Mouse (Mus musculus) bone marrow, adult 2 months (tissue): ENCODE measurements at regions not wholly inside any gene's neighbourhood (a gene's known extent, or its start where the extent isn't known, plus 50 kb on each side); places are given as distances from the start of the nearest gene placed in this dataset.

Source experiments
- CTCF ChIP-seq: fragments of 200-500 bp; IDR thresholded peaks from 2 replicates; pipeline ENCODE4 v1.5.1; 2011; ENCODE audit warnings: low read length, control low read depth; ENCODE audit not compliant: control insufficient read depth, insufficient read depth
- POLR2A ChIP-seq: fragments of 200-500 bp; IDR thresholded peaks from 2 replicates; pipeline ENCODE4 v1.6.1; 2011; ENCODE audit warnings: low read depth, mild to moderate bottlenecking, control low read depth, low read length, borderline replicate concordance; ENCODE audit not compliant: control insufficient read depth

GRCm38 (mm10) chr9:69898016-69898415 is 91.2 kb upstream of the Bnip2 start:
- TF ChIP-seq CTCF: no peak
- no peak for TF ChIP-seq POLR2A
